Mouse (Mus musculus): ENCODE data around the gene Rpl3.
"Not testable (repeated sequence)": the region's sequence is repeated elsewhere in the genome, so short reads cannot be mapped to it uniquely, and the experiment has no call there.

The Rpl3 gene

DNA sequence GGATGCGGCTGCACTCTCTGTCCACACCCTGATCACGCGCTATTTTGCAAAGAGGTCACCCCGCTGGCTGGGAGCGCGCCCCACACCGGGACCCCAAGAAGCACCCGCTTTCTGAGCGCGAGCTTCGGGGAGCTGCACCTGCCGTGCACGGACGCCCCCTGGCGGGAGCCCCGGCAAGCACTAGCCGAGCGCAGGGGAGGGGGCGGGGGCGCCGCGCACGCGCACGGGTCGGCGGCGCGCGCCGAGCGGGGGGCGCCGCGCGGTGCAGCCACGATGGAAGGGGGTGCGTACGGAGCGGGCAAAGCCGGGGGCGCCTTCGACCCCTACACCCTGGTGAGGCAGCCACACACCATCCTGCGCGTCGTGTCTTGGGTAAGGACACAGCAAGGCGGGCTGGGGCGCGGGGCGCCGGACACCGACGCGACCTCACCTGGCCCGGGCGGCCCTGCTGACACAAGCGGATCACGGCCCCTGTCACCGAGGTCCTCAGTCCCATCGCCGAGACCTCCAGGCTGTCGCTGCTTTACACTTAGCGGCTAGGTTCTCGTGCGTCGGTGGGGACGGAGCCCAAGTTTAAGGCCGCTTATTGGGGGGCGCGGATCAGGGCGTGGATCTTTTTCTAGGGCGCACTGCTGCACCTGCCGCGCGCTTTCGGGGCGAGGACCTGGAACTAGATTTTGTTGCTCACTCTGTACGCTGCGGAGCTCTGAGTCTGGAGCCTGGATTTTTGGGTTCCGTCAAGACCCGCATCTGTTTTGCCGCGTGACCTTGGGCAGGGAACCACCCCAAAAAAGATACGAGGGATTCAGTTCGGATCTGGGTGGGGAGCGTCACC is at the start of gene Rpl3, which contains the start of gene Syngr1:
Gene Rpl3, minus strand, starts transcription at position 748 of the 835 bp plus-strand sequence.
Gene Syngr1, plus strand, starts transcription at position 214 of the 835 bp plus-strand sequence.
- DNase-seq (ENCODE audit: low read depth, low spot score), result no peak

DNA sequence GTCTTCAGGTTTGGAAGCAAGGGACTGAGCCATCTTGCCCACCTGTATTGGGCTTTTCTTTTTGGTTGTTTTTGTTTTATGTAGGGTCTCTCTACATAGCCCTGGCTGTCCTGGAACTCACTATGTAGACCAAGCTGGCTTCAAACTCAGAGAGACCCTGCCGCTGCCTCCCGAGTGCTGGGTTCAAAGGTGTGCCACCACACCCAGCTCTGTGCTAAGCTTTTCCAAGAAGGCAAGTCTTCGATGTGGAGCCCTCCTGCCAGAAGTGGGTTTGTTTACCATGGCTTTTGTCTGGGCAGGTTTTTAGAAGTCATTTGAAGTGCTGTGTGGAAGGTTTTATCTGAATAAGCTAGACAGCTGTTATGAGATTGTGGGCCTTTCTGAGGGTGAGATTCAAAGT is 49.2 kb upstream of the Rpl3 start:
- no peak for DNase-seq (ENCODE audit: low read depth, low spot score)

DNA sequence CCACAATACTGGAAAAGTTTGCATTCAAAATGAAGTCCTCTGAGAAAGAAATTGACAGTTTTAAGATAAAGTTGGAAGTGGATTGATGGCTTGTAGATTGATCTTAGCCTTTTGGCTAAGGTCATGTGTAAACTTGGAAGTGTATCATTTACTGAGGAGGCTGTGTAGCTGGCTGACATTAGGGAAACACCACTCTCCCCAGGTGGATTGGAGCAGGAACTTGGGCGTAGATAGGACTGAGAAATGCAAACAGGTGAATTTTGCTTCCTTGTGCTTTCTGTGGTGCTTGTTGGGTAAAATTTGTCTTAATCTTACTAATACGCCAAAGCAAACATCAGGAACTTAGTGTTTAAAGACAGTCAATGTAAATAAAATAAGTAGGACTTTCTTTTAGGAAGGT is 48.6 kb upstream of the Rpl3 start:
- no peak for DNase-seq (ENCODE audit: low read depth, low spot score)

DNA sequence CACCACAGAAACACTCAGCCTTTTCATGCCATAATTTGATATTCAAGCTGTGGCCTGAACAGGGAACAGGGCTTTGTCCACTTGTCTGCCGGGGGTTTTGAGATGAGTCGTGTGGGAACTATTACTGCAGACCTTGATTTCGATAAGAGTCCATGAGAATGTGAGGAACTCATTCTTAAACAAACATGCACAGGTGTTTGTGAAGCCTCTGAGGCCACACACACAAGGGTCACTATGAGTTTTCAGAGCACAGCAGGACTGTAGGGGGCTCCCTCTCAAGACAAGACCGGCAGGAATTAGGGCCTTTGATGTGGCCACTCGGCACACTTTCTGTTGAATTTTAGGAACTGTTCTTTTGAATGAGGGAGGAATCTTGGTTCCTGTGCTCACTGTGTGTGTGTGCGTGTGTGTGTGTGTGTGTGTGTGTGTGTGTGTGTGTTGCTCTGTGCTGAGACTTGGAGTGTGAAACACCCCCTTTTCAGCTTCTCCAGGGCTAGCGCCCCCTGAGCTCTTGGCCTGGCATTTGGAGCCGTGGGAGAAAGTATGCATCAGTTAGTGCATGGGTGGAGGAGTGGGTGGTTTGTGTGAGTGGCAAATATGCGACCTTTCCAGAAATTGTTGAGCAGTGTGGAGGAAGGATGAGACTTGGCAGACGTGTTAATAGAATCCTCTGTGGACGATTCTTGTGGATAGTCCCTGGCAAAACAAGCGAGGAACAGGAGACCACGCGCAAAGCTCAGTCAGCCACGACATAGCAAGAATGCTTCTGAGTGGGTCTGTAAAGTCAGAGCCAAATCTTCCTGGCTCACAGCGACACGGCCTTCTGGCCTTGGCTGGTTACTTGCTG is 46.5 kb upstream of the Rpl3 start:
- DNase-seq (ENCODE audit: low read depth, low spot score), result no peak

DNA sequence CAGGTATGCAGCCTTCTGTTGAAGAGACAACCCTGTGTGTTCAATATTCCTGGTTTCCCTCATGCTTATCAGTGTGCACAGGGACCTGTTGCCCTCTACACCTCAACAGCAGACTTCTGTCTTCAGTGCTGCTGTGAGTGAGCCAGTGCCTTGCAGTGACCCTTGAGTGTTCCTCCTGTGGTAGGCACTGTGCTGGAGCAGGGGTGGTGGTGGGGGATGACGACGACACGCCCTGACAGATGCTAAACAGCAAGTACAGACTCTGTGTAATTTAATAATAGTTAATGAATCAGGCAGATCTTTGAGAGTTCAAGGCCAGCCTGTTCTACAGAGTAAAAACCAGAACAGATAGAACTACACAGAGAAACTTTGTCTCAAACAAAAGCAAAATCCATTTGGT is 45.0 kb upstream of the Rpl3 start:
- DNase-seq (ENCODE audit: low read depth, low spot score), result no peak

DNA sequence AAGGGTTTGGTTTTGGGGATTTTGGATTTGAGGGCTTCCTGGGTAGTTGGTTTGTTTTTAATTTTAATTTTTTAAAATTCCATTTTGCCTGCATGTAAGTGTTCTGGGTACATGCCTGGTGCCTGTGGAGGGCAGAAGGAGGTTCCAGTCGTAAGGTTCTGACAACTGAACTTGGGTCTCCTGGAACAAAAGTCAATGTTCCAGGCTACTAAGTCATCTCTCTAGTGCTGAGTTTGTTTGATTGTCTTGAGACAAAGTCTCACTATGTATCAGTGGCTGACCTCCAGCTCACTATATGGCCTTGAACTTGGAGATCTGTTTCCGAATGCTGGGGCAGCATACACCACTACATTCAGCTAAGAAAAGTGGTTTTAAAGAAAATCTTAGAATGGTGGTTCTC is 43.8 kb upstream of the Rpl3 start:
- no peak for DNase-seq (ENCODE audit: low read depth, low spot score)

DNA sequence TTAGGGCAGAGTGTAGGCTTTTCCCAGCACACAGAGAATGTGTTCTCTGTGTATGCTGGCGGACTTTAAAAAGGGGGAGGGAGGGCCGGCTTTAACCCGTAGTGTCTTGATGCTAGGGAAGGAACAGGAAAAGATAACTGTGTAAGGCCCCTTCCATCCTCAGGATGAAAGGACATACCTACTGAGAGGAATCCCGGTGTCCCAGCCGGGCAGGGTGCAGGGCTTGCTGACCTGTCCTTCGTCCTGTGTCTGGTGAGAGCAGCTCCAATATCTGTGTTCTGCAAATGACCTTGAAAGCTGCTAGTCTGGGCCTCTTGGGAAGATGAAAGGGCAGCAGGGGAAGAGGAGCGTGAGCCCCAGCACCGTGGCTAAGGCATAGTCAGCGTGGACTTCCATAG is 42.8 kb upstream of the Rpl3 start:
- DNase-seq (ENCODE audit: low read depth, low spot score), result no peak

DNA sequence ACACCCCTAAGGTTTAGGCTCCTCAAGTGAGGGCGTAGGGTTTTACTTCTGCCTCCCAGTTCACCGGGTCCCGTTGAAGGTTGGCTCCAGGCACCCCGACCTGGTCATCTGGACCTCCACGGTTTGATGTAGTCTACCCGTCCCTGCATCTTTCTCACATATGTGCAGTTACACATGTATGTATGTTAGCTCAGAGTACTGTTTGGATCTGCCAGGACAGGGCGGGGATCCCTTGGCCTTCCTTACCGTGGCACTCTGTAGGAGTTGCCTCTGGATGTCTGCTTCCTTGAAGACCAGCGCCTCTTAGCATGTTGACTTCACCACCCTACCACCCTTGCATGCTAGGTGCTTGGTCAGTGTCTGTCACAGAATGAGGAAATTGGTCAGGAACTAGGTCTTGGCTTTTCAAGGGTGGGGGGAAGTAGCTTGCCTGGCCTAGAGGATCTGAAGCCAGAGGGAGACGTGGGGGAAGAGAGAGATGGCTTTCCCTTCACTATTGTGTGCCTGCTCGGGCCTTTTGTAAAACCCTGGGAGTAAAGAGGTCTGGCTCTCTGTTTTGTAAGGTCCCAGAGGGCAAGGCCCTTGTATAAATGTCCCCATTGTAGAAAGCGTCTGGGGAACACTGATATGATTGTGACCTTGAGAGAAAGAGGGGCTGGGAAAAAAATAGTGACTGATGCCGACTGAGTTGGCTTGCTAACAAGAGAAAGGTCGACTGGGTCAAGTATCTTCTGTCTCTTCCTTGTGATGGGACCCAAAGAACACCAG is 42.2 kb upstream of the Rpl3 start:
- no peak for DNase-seq (ENCODE audit: low read depth, low spot score)

DNA sequence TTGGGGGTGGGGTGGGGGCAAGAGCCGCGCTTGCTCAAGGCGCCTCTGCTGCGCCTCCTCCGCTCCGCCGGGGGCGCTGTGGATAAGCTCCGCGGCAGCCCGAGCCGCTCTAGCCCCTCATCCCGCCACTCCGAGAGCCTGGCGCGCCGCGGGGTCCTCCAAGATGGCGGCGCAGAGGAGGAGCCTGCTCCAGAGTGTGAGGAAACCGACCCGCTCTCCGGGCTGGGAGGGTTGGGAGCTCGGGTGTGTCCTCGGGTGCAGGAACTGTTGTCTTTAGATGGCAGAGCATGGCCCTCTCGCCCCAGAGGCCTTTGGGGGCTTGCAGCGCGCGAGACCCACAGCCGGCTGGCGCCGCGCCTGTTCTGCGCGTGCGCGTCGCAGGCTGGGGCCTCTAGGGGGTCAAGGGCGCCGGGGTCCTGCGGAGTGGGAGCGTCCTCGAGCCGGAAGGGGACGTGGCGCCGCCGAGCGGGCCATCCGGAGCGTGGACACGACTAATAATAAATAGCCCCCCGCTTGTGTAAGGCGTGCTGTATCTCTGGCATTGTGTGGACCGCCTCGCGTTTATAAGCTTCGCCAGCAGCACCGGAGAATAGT is 41.4 kb upstream of the Rpl3 start, which contains the start of gene Tab1:
Gene Tab1, plus strand, starts transcription at position 135 of the 594 bp plus-strand sequence.
- peak; percentile 79 for DNase-seq (ENCODE audit: low read depth, low spot score)

DNA sequence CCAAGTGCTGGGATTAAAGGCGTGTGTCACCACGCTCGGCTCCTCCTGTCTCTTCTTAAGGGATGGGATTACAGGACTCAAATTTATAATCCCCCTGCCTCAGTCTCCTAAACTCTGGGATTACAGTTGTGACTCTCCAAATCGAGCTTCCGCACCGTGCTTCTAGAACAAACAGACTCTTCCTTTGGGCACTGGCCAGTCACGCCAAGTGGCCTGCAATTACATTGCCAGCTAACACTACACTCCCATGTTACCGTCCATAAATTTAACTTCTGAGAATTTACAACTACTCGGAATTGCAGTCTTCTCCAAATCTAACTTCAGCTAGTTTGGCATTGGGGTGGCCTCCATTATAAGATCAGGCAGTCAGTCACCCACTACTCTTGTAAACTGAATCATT is 40.8 kb upstream of the Rpl3 start:
- DNase-seq (ENCODE audit: low read depth, low spot score), result no peak

DNA sequence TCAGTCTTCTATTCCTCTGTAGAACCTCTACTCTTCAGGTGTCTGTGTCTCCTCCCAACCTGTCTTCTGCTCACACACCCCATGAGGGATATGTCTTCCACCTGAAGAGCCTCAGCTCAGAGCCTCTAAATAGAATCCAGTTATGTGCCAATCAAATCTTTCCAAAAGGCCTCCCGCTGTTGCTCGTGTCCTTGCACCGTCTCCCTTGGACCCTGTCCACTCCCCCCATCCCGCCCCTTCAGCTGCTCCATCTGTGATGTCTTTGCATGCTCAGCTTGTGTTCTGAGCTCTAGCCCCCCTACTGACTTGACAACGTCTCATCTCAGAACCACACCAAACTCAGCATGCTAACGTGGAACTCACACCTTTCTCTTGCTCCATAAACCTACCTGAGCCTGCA is 39.8 kb upstream of the Rpl3 start:
- no peak for DNase-seq (ENCODE audit: low read depth, low spot score)

DNA sequence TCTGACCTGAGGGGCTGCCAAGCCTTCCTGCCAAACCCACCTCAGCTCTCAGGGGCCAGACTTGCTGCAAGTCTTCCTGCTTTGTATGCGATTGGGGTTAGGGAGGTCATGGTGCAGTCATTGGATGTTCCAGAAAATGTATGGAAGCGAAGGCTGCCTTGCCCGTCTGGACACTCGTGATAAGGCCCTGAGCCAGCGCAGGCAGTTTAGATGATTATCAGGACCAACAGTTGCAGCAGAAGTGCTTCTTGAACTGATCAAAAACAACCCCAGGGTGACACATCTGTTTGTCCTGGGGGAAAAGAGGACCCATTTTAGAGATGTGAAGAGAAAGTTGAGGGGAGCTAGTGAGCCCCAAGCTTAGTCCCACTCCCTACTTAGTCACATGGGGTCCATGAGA is 39.0 kb upstream of the Rpl3 start:
- DNase-seq (ENCODE audit: low read depth, low spot score), result no peak

DNA sequence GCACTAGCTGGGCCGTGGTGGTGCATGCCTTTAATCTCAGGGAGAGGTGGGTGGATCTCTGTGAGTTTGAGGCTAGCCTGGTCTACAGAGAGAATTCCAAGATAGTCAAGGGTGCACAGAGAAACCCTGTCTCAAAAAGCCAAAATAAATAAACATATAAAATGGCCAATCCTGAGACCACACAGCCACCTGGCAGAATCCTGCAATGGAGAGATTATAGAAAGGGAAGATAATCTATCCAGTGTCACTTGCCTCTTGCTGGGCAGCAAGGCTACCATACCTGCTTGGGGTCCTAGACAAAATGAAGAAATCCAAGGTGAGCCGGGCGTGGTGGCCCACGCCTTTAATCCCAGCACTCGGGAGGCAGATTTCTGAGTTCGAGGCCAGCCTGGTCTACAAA is 38.3 kb upstream of the Rpl3 start:
- DNase-seq (ENCODE audit: low read depth, low spot score), result no peak

DNA sequence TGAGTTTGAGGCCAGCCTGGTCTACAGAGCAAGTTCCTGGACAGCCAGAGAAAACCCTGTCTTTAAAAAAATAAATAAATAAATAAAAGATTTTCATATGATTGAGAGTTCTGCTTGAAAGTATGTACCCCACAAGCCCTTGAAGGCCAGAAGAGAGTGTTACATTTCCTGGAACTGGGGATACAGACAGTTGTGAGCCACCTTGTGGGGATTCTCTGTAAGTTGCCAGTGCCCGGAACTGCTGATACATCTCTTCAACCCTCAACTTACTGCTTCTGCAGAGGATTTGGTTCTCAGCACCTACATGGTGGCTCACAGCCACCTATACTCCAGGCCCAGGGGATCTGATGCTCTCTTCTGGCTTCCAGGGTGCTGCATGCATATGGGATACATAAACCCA is 35.5 kb upstream of the Rpl3 start:
- no peak for DNase-seq (ENCODE audit: low read depth, low spot score)

DNA sequence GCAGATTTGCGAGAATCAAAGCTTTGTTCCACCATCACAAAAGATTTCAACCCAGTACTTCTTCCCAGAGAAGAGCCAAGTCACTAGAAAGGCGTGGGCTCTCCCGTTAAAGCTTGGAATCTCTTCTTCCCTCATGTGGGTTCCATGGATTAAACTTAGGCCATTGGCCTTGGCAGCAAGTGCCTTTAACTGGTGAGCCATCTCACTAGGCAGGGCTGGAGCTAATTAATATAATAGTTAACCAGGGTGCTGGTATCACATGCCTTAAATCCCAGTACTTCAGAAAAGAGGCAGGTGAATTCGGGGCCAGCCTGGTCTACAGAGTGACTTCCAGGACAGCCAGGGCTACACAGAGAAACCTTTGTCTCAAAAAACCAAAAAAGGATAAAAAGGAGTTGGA is 33.0 kb upstream of the Rpl3 start:
- no peak for DNase-seq (ENCODE audit: low read depth, low spot score)

DNA sequence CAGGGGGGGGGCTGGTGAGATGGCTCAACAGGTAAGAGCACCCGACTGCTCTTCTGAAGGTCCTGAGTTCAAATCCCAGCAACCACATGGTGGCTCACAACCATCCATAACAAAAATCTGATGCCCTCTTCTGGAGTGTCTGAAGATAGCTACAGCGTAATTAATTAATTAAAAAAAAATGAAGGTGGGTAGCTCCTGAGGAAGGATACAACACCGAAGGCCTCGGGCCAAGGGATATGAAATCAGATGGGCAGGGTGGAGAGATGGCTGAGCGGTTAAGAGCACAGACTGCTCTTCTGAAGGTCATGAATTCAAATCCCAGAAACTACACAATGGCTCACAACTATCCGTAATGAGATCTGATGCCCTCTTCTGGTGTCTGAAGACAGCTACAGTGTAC is 30.8 kb upstream of the Rpl3 start:
- DNase-seq (ENCODE audit: low read depth, low spot score), result not testable (repeated sequence)

DNA sequence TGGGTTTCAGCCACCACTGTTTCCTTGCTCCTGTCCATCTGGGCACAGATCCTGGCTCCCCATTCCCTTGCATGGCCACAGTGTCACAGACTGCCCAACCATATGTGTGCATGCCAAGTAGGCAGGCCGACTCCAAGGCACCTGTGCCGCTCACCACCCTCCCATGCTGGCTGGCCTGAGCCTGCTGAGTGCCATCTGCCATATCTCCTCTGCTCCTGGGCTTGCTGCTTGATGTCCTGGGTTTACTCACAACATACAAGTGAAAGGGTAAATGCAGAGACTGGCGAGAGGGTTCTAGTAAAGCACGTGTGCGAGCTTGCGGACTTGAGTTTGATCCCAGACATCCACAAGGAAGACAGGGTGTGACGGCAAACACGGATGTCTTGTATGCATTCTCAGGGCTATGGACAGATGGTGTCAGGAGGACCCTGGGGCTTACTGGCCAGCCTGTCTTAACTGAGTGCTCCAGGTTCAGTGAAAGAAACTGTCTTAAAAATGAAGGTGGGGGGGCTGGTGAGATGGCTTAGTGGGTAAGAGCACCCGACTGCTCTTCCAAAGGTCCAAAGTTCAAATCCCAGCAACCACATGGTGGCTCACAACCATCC is 30.2 kb upstream of the Rpl3 start:
- no peak for DNase-seq (ENCODE audit: low read depth, low spot score)

DNA sequence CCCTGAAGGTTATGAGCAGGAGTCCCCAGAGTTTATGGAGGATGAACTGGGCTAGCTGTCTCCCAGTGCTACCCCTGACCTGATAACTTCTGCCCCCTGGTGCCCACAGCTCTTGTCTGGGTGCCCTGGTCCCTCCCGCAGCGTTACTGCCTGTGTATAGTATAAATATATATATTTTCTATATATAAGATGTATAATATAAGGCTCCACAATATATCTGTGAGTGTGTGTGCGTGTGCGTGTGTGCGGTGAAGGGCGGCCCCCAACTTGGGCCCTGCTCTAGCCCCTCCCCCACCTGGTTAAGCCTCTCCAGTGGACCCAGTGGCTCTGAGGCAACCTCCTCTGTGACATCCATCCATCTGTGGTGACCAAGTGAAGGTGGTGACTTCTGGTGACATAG is 27.4 kb upstream of the Rpl3 start:
- no peak for DNase-seq (ENCODE audit: low read depth, low spot score)

DNA sequence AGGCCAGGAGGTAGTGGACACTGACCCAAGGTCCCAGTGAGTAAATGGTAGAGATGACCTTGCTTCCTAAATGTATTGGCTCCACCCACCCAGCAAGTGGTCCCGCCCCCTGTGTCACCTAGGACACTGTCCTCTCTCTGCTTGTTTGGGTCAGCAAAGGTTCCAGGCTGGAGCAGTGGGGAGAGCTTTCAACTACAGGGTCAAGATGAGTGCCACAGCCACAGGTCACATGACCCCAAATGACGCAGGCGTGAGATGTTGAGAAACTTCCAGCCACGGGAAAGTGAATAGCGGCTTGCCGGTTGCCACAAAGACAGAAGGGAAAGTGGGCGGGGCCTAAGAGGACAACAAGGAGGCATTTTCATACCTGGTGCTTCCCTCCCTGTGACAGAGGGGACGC is 25.5 kb upstream of the Rpl3 start:
- no peak for DNase-seq (ENCODE audit: low read depth, low spot score)

DNA sequence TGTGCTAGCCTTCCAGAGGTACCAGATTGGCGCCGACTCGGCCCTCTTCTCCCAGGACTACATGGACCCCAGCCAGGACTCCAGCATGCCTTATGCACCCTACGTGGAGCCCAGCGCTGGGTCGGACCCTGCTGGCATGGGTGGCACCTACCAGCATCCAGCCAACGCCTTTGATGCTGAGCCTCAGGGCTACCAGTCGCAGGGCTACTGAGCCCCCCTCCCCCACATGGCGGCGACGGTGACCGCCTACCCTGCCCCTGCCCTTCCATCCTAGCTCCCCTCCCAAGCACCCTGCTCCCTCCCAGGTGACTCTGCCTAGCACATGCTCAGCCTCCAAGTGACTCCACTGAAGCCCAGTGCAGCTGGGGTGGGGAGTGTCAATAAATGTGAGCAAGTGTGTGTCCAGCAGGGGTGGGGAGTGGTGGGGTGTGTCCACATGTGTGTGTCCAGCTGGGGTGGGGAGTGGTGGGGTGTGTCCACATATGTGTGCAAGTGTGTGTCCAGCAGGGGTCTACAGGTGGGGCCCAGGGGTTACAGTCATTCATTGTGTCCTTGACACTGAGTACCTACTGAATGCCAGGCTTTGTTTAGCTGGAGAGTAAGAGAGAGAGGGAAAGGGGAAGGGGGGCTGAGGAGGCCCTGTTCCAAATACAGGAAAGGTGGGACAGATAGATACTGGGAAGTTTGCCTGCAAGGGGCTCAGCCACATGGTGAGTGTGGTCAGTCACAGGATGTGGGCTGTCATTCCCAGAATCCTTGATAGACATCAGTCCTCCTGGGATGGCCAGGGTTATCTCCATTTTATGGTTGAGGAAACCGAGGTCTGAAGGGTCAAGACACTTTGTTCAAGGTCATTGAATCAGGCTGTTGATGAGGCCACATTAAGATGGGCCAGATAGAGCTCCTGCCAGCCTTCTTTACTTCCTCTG is 24.5 kb upstream of the Rpl3 start:
- DNase-seq (ENCODE audit: low read depth, low spot score), result no peak
